Mouse (Mus musculus) testis, postnatal 10 days (tissue): ENCODE measurements at regions not wholly inside any gene's neighbourhood (a gene's known extent, or its start where the extent isn't known, plus 50 kb on each side); places are given as distances from the start of the nearest gene placed in this dataset.

Experiments
- DNase-seq: peaks from one replicate; pipeline ENCODE4 v3.0.0; 2021; ENCODE audit warnings: low spot score

GRCm38 (mm10) chr1:126917872-126918271, 87.3 kb upstream of the Nckap5 start:
- no peak for DNase-seq

GRCm38 (mm10) chr1:126916369-126916768, 85.8 kb upstream of the Nckap5 start:
- DNase-seq: no peak

- DNase-seq: no peak
Measured at GRCm38 (mm10) chr1:126911277-126912060, 80.9 kb upstream of the Nckap5 start.

- no peak for DNase-seq
Measured at GRCm38 (mm10) chr1:126907417-126907816, 76.8 kb upstream of the Nckap5 start.

- DNase-seq: no peak
Measured at GRCm38 (mm10) chr1:126898484-126898883, 67.9 kb upstream of the Nckap5 start.

- DNase-seq: no peak
Measured at GRCm38 (mm10) chr1:126896895-126897294, 66.3 kb upstream of the Nckap5 start.

GRCm38 (mm10) chr1:126880801-126881200, 50.2 kb upstream of the Nckap5 start:
- DNase-seq: no peak
